Mouse (Mus musculus): ENCODE data around the gene Kcnq1. TPM values are rescaled to one million over a fixed set of nuclear protein-coding genes. Genes with fewer than 3 reads are reported as not detected.

The Kcnq1 gene
- total and polyA plus RNA-seq, 3 experiments: not detected

DNA sequence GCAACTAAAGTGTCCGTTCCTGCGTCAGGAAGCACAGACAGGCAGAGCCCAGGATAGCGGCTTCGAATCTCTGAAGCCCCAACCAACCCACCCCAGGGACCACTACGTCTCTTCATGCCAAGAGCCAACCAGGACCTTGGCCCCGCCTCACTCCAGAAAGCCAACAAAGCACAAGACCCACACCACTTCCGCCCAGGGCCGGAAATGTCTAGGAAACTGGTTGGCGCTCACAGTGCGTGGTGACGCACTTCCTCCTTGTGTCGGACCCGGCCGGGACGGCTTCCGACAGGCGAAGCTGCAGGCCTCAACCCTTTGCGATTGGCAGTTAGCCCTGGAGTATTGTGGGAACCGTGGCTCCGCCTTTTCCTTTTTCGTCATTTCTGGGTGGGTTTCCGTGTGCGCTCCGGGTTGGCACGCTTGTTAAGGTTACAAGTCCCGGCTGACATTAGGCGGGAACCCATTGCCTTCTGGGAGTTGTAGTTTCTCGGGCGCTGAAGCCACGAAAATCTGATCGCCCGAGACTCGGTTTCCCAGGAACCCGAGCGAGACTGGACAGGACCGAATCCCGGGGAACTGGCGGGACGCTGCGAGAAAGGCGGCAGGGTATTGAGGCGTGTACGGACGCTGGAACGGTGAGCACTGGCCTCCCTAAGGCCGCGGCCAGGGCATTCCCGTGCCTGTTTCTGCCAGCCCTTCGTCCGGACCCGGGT is 37.1 kb upstream of the Kcnq1 start, which contains the start of gene Tssc4:
Tssc4 (plus strand) TSS at position 368 of the 710 bp plus-strand sequence.
- peaks cover 14% of the 10 kb centered on the region for H3K79me2 ChIP-seq (replicated peaks; ENCODE audit: control insufficient read depth, extremely low read depth, insufficient read depth, poor library complexity, severe bottlenecking)
- H3K4me2 ChIP-seq (ENCODE audit: insufficient read depth, low read depth, poor library complexity, severe bottlenecking): peak within 1 kb of the TSS; percentile 73
- H3K27me3 ChIP-seq (replicated peaks): no peaks in the 10 kb centered on the region
- no peaks in the 10 kb centered on the region for H3K9me3 ChIP-seq (replicated peaks; ENCODE audit: low read length)
- peaks cover 40 to 81% of the 10 kb centered on the region in 2 experiments for H3K36me3 ChIP-seq (replicated peaks in 1 of 2; ENCODE audit: control insufficient read depth in 1 of 2, insufficient read depth in 1 of 2, low read length in 1 of 2)
- peak within 1 kb of the TSS; percentile 61 to 100 (median 93) for H3K4me3 ChIP-seq (replicated peaks in 1 of 3; ENCODE audit: low read depth in 2 of 3, low read length in 2 of 3, poor library complexity in 1 of 3)
- TF ChIP-seq HCFC1 (IDR thresholded peaks at IDR 0.05; ENCODE audit: low read depth, low read length) (peak; percentile 98), NRF1 (IDR thresholded peaks at IDR 0.05; ENCODE audit: low read depth, low read length) (peak; percentile 36; the same call in 1 of the 2 replicates), ZKSCAN1 (IDR thresholded peaks at IDR 0.05; ENCODE audit: borderline replicate concordance, low read depth, low read length) (no peak), JUND (conservative IDR thresholded peaks at IDR 0.05; ENCODE audit: low read depth, low read length) (no peak), EP300 (IDR thresholded peaks at IDR 0.05; ENCODE audit: low read length) (no peak), SMC3 (IDR thresholded peaks at IDR 0.05; ENCODE audit: low read depth, low read length) (peak; percentile 2), USF2 (conservative IDR thresholded peaks at IDR 0.05; ENCODE audit: low read depth, low read length) (no peak), POLR2A (IDR thresholded peaks at IDR 0.05; ENCODE audit: low read depth, low read length) (peak; percentile 69), MEF2A (IDR thresholded peaks at IDR 0.05; ENCODE audit: borderline replicate concordance, low read depth, low read length) (no peak; the same call in none of the 2 replicates), GABPA (IDR thresholded peaks at IDR 0.05; ENCODE audit: insufficient replicate concordance, low read depth, low read length) (peak; percentile 70; the same call in 1 of the 2 replicates), E2F4 (IDR thresholded peaks at IDR 0.05; ENCODE audit: insufficient replicate concordance, low read depth, low read length) (peak; percentile 96; the same call in 1 of the 2 replicates), MYC (IDR thresholded peaks at IDR 0.05; ENCODE audit: low read depth, low read length) (peak; percentile 89), NELFE (IDR thresholded peaks at IDR 0.05; ENCODE audit: low read depth, low read length) (peak; percentile 76), ELF1 (IDR thresholded peaks at IDR 0.05; ENCODE audit: low read depth, low read length) (peak; percentile 94), ETS1 (conservative IDR thresholded peaks at IDR 0.05; ENCODE audit: low read depth, low read length) (peak; percentile 18; the same call in 1 of the 2 replicates), IRF4 (IDR thresholded peaks at IDR 0.05; ENCODE audit: low read depth, low read length) (peak; percentile 73), SIN3A (IDR thresholded peaks at IDR 0.05; ENCODE audit: low read length) (peak; percentile 89), ZNF384 (IDR thresholded peaks at IDR 0.05; ENCODE audit: low read depth, low read length) (no peak), ZMIZ1 (IDR thresholded peaks at IDR 0.05; ENCODE audit: low read depth, low read length) (peak; percentile 80), MAX (IDR thresholded peaks at IDR 0.05; ENCODE audit: low read length) (peak; percentile 61), MXI1 (IDR thresholded peaks at IDR 0.05; ENCODE audit: low read depth, low read length) (0 out of 2 replicates have a peak, but pooled peaks have one; percentile 68), JUN (IDR thresholded peaks at IDR 0.05; ENCODE audit: insufficient read depth, low read depth, low read length) (no peak), PAX5 (IDR thresholded peaks at IDR 0.05; ENCODE audit: low read length) (no peak), USF1 (IDR thresholded peaks at IDR 0.05; ENCODE audit: low read depth, low read length) (0 out of 2 replicates have a peak, but pooled peaks have one; percentile 27), TBP (conservative IDR thresholded peaks at IDR 0.05; ENCODE audit: low read depth, low read length) (0 out of 2 replicates have a peak, but pooled peaks have one; percentile 37), CHD2 (IDR thresholded peaks at IDR 0.05; ENCODE audit: low read length) (peak; percentile 94), KAT2A (IDR thresholded peaks at IDR 0.05; ENCODE audit: insufficient replicate concordance, low read length) (peak; percentile 99), TCF12 (IDR thresholded peaks at IDR 0.05; ENCODE audit: low read depth, low read length) (peak; percentile 43), RAD21 (IDR thresholded peaks at IDR 0.05; ENCODE audit: low read depth, low read length) (no peak), MAZ (IDR thresholded peaks at IDR 0.05; ENCODE audit: low read depth, low read length) (no peak), UBTF (IDR thresholded peaks at IDR 0.05; ENCODE audit: low read depth, low read length) (no peak), POLR2AphosphoS2 (IDR thresholded peaks at IDR 0.05; ENCODE audit: low read depth, low read length) (peak; percentile 98), ZC3H11A (IDR thresholded peaks at IDR 0.05; ENCODE audit: low read depth, low read length) (no peak), BHLHE40 (IDR thresholded peaks at IDR 0.05; ENCODE audit: low read depth, low read length) (peak; percentile 77)
- H3K4me1 ChIP-seq (ENCODE audit: control insufficient read depth in 1 of 2, insufficient read depth in 2 of 2): peaks cover 7 to 34% of the 10 kb centered on the region in 2 experiments
- DNase-seq (ENCODE audit: extremely low read depth): peak; percentile 99
- peak within 1 kb of the TSS; percentile 94 for H3K9ac ChIP-seq (ENCODE audit: insufficient read depth, low read depth)
- dilution Hi-C loops (cut with MboI; ENCODE audit: extremely low pct_ligation_motif_present, extremely low pct_unique_long_range_greater_than_20kb, low sequenced_read_pairs) (no loop called here), in situ Hi-C loops (cut with MboI; ENCODE audit: low pct_ligation_motif_present, low pct_unique_long_range_greater_than_20kb, low sequenced_read_pairs) (loop anchor here (5.0 kb wide), 1 partner anchor 62 kb away; the partner anchor contains the start of gene Tspan32)
- peak within 1 kb of the TSS; percentile 74 for H3K27ac ChIP-seq (ENCODE audit: insufficient read depth, low read depth)
